Mouse (Mus musculus) CD4-positive, CD25-positive, alpha-beta regulatory T cell, adult 4 months (primary cell): ENCODE results near the gene Phykpl. TPM values are rescaled to one million over a fixed set of nuclear protein-coding genes. Genes with fewer than 3 reads are reported as not detected.
A peak's percentile ranks its signal among the peaks of the same experiment; 100 is the strongest.

Source experiments
- ATAC-seq: one replicate; pipeline ENCODE4 v1.8.0; 2017
- polyA plus RNA-seq, 2 experiments: library from polyadenylated mRNA; unstranded; fragments of 100-300 nt; shearing (Covaris generic); gene quantifications; one replicate each; pipeline ENCODE4 v1.2.1; 2017

The Phykpl gene
- polyA plus RNA-seq, 2 experiments from 2014 or later, result 27.4 to 30.3 TPM

DNA sequence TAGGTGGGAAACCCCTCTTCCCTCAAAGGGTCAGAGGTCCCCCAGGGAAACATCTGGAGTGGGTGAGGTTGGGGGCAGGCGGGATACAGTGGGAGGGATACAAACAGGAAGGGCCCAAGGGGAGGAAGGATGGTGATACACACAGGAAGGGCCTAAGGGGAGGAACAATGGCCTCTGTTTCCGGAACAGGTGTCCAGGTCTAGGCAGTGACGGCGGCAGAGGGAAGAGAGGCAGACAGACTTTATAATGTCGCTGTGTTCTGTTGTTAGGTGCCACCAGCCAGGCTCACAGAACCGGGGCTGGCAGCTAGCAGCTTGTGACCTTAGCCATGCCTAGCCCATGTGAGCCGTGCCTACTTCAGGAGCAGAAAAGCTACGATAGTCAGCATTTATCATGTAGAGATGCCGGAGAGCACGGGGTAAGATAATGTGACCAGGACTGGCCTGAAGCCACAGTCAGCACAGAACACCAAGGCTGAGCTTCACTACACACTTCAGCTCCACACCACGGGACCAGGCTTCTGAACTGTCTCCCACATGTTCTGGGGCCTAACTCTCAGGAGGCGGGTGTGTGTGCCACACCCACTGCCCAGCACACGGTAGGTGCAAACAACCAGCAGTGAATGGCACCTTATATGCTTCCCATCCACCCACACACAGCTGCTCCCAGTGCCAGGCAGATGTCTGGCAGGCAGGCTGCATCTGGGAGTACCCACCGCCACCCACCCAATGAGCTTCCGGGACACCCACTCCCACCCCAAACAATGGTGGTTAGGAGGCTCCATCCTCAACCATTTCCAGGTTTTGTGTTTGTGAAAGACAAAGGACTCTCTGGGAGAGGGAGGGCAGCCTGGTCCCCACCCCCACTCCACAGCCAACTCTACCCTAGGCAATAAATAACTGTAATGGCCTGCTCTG lies 62.5 kb downstream of the Phykpl start:
- ATAC-seq, result no peak

DNA sequence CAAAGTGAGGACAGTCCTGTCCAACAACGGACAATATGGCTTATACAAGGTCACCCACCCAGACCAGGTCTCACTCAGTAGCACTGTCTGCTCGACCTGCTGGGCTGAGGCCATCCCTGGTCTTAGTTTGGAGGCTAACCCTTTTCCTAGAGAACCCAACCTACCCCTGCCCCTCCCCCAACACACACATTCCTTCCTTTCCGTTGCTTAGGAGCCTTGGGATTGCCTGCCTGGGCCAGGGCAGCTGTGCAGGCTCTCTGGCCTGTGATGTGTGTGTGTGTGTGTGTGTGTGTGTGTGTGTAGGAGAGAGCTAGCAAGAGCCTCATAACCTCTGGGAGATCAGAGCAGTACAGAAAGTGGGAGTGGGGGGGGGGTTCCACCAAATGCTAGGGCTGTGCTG lies 64.0 kb downstream of the Phykpl start:
- no peak for ATAC-seq

GRCm38 (mm10) chr11:51649111-51649888 lies 64.7 kb downstream of the Phykpl start:
- ATAC-seq, result no peak

DNA sequence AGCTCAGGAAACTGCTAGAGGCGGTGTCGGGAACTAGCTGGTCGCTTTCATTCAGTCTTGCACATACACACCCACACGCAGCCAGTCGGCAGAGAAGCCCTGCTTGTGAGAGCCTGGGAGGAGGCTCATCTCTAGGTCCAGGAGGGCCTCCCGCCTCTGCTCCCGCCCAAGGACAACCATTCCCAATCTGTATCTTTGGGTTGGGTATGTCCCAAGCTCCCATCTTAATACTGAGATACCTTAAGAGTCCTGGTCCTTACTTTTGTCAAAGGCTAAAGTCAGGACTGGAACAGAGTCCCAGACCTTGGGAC lies 65.3 kb downstream of the Phykpl start:
- ATAC-seq, result peak; percentile 47

DNA sequence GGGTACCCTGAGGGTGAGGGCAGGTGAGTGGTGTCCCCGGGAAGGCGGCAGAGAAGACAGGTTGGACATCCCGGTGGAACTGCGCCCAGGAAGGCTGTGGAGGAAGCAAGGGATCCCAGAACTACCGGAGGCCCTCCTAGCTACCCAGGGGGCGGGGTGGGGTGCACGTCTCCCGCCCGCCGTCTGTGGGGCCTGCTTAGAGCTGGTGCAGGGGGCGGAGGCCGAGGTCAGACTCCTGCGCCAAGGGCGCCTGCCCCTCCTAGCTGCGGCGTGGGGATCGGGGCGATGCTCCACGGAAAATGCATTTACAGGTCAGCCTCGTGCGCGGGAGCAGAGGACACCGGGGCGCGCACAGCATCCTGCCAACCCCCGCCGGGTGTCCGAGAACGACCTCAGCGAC lies 65.7 kb downstream of the Phykpl start:
- ATAC-seq, result peak; percentile 36

- ATAC-seq, result peak; percentile 89
Measured at GRCm38 (mm10) chr11:51650691-51651515, 66.3 kb downstream of the Phykpl start, which contains the start of the genes N4bp3 and D930048N14Rik. Gene N4bp3 (minus strand): TSS chr11:51650842. Gene D930048N14Rik (plus strand): TSS chr11:51650954.

- ATAC-seq, result no peak
Measured at GRCm38 (mm10) chr11:51652889-51653418, 68.4 kb downstream of the Phykpl start.

GRCm38 (mm10) chr11:51653736-51654135 lies 69.2 kb downstream of the Phykpl start:
- no peak for ATAC-seq

Other genes with a start within 250 kb of the Phykpl start
- gene Hnrnpab, start 22.1 kb downstream of the Phykpl start, polyA plus RNA-seq, result 10 to 100 TPM; 21.2 to 36.2 TPM
- 100 to 1,000 TPM in 1 of 2 experiments, 10 to 100 TPM in 1; 87.8 to 116 TPM for gene Nhp2, start 35.0 kb downstream of the Phykpl start, polyA plus RNA-seq
- 10 to 100 TPM; 46.6 to 54.0 TPM for gene Rmnd5b, start 51.1 kb downstream of the Phykpl start, polyA plus RNA-seq
- gene N4bp3, start 66.1 kb downstream of the Phykpl start, polyA plus RNA-seq, result 1 to 10 TPM; 1.2 to 2.5 TPM
- gene D930048N14Rik, start 66.2 kb downstream of the Phykpl start, polyA plus RNA-seq, result under 1 TPM in 1 of 2 experiments, not detected in 1; 0.62 TPM
- gene 0610009B22Rik, start 104.1 kb downstream of the Phykpl start, polyA plus RNA-seq, result 10 to 100 TPM; 19.9 to 20.3 TPM
- gene Sec24a, start 178.9 kb downstream of the Phykpl start, polyA plus RNA-seq, result 10 to 100 TPM; 18.2 to 27.0 TPM
- 100 to 1,000 TPM; 128 to 129 TPM for gene Sar1b, start 178.9 kb downstream of the Phykpl start, polyA plus RNA-seq